Mouse (Mus musculus): Measurements from ENCODE around the gene Dusp1. TPM values are rescaled to one million over a fixed set of nuclear protein-coding genes. Genes with fewer than 3 reads are reported as not detected.

Gene Dusp1
- polyA plus RNA-seq, 1 experiment from 2014 or later = 18.9 TPM

DNA sequence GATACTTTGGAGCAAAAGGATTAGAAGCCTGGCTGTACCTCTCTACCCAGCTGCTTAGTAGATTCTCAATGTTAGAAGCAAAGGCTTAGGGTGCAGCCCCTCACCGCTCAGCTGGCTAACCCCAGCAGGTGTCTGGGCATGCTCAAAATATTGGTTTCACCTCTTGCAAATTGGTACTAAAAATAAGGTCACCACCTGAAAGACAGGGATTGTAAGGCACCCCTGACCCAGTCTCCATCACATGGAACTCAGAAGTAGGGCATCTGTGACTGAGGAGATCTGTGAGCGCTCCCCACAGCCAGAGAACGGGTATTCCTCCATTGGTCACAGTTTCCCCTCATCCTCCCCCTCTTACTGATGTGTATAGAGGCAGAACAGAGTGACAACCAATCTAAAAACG is 364 bp upstream of the Dusp1 start:
- no peaks in the 10 kb centered on the region for H3K9me3 ChIP-seq (ENCODE audit: control insufficient read depth)
- H3K4me1 ChIP-seq (replicated peaks; ENCODE audit: control insufficient read depth, insufficient read depth, low read length) = no peaks in the 10 kb centered on the region
- H3K27ac ChIP-seq (ENCODE audit: low read depth, low read length) = 0 out of 2 replicates have a peak overlapping the region, but pooled peaks have one; percentile 71
- no peak for TF ChIP-seq CTCF (IDR thresholded peaks at IDR 0.05; ENCODE audit: low read depth)
- H3K9ac ChIP-seq (ENCODE audit: low read depth, low read length) = peak overlapping the region; percentile 65; the same call in 1 of the 2 replicates
- no peak for ATAC-seq
- peak overlapping the region; percentile 96 for H3K4me2 ChIP-seq (replicated peaks; ENCODE audit: low read depth)
- peak overlapping the region; percentile 74 for H3K4me3 ChIP-seq (ENCODE audit: low read depth, low read length)
- H3K27me3 ChIP-seq (replicated peaks; ENCODE audit: control insufficient read depth, insufficient read depth, low read length) = no peaks in the 10 kb centered on the region
- WGBS = 67% methylated on average over 4 of the region's 4 CpGs
- peaks cover 5% of the 10 kb centered on the region; the same call in 1 of the 2 replicates for H3K36me3 ChIP-seq (ENCODE audit: control insufficient read depth, insufficient read depth)

GRCm38 (mm10) chr17:26561290-26561640 is 663 bp downstream of the Dusp1 start, which contains the start of gene Ergic1:
Gene Ergic1 (plus strand): TSS chr17:26561489.
- Histone ChIP-seq H3K9me3 (ENCODE audit: control insufficient read depth) (no peaks in the 10 kb centered on the region), H3K4me2 (replicated peaks; ENCODE audit: low read depth) (peak within 1 kb of the TSS; percentile 96), H3K4me3 (ENCODE audit: low read depth, low read length) (peak within 1 kb of the TSS; percentile 74), H3K36me3 (ENCODE audit: control insufficient read depth, insufficient read depth) (0 out of 2 replicates have a peak, but pooled peaks cover under 1% of the 10 kb centered on the region), H3K9ac (ENCODE audit: low read depth, low read length) (peak within 1 kb of the TSS; percentile 65), H3K27me3 (replicated peaks; ENCODE audit: control insufficient read depth, insufficient read depth, low read length) (no peaks in the 10 kb centered on the region), H3K27ac (ENCODE audit: low read depth, low read length) (peak within 1 kb of the TSS; percentile 71), H3K4me1 (replicated peaks; ENCODE audit: control insufficient read depth, insufficient read depth, low read length) (no peaks in the 10 kb centered on the region)
- TF ChIP-seq CTCF (IDR thresholded peaks at IDR 0.05; ENCODE audit: low read depth) = no peak
- ATAC-seq = peak; percentile 86
- WGBS = under 1% methylated on average over 33 of the region's 36 CpGs

DNA sequence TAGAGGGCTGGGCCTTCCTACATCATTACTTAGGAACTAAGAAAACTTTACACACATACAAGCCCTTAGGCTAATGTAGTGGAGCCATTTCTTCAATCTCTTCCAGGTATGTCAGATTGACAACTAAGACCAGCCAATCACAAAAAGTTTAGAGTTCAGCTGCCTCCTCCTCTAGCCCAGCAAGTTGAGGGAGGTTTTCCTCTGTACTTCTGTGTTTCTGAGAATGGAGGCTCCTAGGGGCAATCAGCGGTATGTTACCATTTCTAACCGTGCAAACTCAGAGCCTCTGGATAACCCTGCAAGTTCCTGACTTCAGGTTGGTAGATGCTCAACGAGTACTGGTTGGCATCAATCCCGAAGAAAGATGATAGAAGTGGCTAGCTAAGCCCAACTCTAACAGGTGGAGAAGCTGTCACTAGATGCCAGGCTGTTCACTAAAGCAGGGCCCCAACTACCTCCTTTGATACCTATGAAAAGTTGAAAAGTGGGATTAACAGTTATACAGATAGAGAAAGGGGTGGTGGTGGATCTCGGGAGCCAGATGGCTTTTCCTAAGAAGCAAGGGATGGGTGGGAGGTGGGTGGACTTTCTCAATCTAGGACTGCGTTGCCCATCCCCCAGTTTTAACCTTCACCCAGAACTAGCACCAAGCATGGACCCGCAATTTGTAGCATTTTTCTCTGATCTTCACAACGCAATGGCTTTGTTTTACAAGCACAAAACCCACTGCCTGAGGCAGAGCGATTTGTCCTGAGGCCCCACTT is 1.2 kb downstream of the Dusp1 start:
- 0 out of 2 replicates have a peak, but pooled peaks have one; percentile 1 for ATAC-seq
- WGBS = 36% methylated on average over 9 of the region's 9 CpGs

GRCm38 (mm10) chr17:26553033-26553432 is 8.9 kb downstream of the Dusp1 start:
- 73% methylated on average over 3 of the region's 3 CpGs for WGBS
- Histone ChIP-seq H3K9me3 (ENCODE audit: control insufficient read depth) (no peaks in the 10 kb centered on the region), H3K4me3 (ENCODE audit: low read depth, low read length) (no peak overlapping the region), H3K27me3 (replicated peaks; ENCODE audit: control insufficient read depth, insufficient read depth, low read length) (no peaks in the 10 kb centered on the region), H3K27ac (ENCODE audit: low read depth, low read length) (no peak overlapping the region), H3K36me3 (ENCODE audit: control insufficient read depth, insufficient read depth) (no peaks in the 10 kb centered on the region), H3K9ac (ENCODE audit: low read depth, low read length) (no peak overlapping the region), H3K4me2 (replicated peaks; ENCODE audit: low read depth) (no peak overlapping the region), H3K4me1 (replicated peaks; ENCODE audit: control insufficient read depth, insufficient read depth, low read length) (no peaks in the 10 kb centered on the region)
- TF ChIP-seq CTCF (IDR thresholded peaks at IDR 0.05; ENCODE audit: low read depth) = no peak
- ATAC-seq = no peak

More for the DNA sequence above, 1.2 kb downstream of the Dusp1 start:
- Histone ChIP-seq H3K4me1 (replicated peaks; ENCODE audit: control insufficient read depth, insufficient read depth, low read length) (no peaks in the 10 kb centered on the region), H3K27me3 (replicated peaks; ENCODE audit: control insufficient read depth, insufficient read depth, low read length) (no peaks in the 10 kb centered on the region), H3K9ac (ENCODE audit: low read depth, low read length) (peak overlapping the region; percentile 65), H3K36me3 (ENCODE audit: control insufficient read depth, insufficient read depth) (no peaks in the 10 kb centered on the region), H3K9me3 (ENCODE audit: control insufficient read depth) (no peaks in the 10 kb centered on the region), H3K4me3 (ENCODE audit: low read depth, low read length) (peak overlapping the region; percentile 74), H3K4me2 (replicated peaks; ENCODE audit: low read depth) (peak overlapping the region; percentile 96), H3K27ac (ENCODE audit: low read depth, low read length) (peak overlapping the region; percentile 71)
- TF ChIP-seq CTCF (IDR thresholded peaks at IDR 0.05; ENCODE audit: low read depth) = no peak

GRCm38 (mm10) chr17:26551104-26551503 is 10.8 kb downstream of the Dusp1 start:
- no peak overlapping the region for H3K4me3 ChIP-seq (ENCODE audit: low read depth, low read length)
- no peak overlapping the region for H3K9ac ChIP-seq (ENCODE audit: low read depth, low read length)
- H3K4me1 ChIP-seq (replicated peaks; ENCODE audit: control insufficient read depth, insufficient read depth, low read length) = no peaks in the 10 kb centered on the region
- 88% methylated on average over 6 of the region's 6 CpGs for WGBS
- H3K9me3 ChIP-seq (ENCODE audit: control insufficient read depth) = no peaks in the 10 kb centered on the region
- no peak overlapping the region for H3K4me2 ChIP-seq (replicated peaks; ENCODE audit: low read depth)
- H3K36me3 ChIP-seq (ENCODE audit: control insufficient read depth, insufficient read depth) = no peaks in the 10 kb centered on the region
- no peak for ATAC-seq
- H3K27ac ChIP-seq (ENCODE audit: low read depth, low read length) = no peak overlapping the region
- no peaks in the 10 kb centered on the region for H3K27me3 ChIP-seq (replicated peaks; ENCODE audit: control insufficient read depth, insufficient read depth, low read length)
- TF ChIP-seq CTCF (IDR thresholded peaks at IDR 0.05; ENCODE audit: low read depth) = no peak

DNA sequence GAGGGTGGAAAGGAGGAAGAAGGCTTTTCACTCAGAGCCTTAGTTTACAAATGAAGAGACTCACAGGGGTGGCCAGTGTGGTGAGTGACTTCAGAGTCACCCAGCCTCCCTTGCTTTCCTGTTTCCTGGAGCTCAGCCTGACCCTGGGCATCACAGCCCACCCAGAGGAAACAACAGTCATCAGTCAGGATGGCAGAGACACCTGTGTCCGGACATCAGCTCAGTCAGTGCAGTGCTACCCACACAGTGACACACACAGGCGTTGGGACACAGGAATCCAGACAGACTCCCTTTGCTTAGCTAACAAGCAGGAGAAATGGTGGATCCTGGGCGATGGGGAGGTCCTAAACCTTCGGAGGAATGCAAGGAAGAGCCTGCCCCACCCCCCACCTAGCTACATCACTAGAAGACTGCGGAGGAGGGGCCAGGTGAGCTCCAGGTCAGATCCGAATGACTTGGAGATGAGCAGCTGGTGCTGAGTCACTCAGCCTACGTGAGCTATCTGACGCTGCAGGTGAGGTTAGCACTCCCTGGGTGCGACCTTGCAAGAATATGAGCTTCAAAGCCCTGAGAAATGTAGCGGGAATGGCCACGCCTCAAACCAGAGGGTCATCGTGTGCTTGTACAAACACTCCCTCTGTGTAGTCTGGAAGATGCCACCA is 12.6 kb downstream of the Dusp1 start:
- TF ChIP-seq CTCF (IDR thresholded peaks at IDR 0.05; ENCODE audit: low read depth) = no peak
- Histone ChIP-seq H3K4me3 (ENCODE audit: low read depth, low read length) (no peak overlapping the region), H3K36me3 (ENCODE audit: control insufficient read depth, insufficient read depth) (no peaks in the 10 kb centered on the region), H3K9ac (ENCODE audit: low read depth, low read length) (no peak overlapping the region), H3K9me3 (ENCODE audit: control insufficient read depth) (no peaks in the 10 kb centered on the region), H3K27me3 (replicated peaks; ENCODE audit: control insufficient read depth, insufficient read depth, low read length) (no peaks in the 10 kb centered on the region), H3K4me1 (replicated peaks; ENCODE audit: control insufficient read depth, insufficient read depth, low read length) (no peaks in the 10 kb centered on the region), H3K4me2 (replicated peaks; ENCODE audit: low read depth) (0 out of 2 replicates have a peak overlapping the region, but pooled peaks have one; percentile 4), H3K27ac (ENCODE audit: low read depth, low read length) (no peak overlapping the region; the same call in 1 of the 2 replicates)
- WGBS = 10% methylated on average over 12 of the region's 12 CpGs
- peak; percentile 87 for ATAC-seq
